18 mouse cellular contexts compared by ENCODE assay signal in the genomic region with DNA sequence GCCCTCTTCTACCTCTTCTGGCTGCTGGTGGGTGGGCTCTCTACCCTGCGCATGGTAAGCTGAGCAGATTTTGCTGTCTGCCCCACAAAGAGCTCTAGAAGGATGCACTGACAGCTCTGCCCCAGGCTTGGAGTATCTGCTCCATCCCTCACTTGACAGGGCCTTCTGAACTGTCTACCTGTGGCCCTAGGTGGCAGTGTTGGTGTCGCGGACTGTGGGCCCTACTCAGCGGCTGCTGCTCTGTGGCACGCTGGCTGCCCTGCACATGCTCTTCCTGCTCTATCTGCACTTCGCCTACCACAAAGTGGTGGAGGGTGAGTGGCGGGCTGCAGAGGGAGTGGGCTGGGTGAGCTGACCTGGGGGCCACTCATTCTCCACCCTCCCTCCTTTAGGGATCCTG. TPM values are rescaled to one million over a fixed set of nuclear protein-coding genes. Genes with fewer than 3 reads are reported as not detected.
A peak's percentile ranks its signal among the peaks of the same experiment; 100 is the strongest.
DNase-seq lines count a peak whose midpoint lies in the region; ATAC-seq and TF ChIP-seq lines count a peak whose summit lies in the region.
"Had no signal": no experiment of that assay in that cellular context is flagged by ENCODE, and none has a peak within 500 bp of the region (broad histone marks: within the 10 kb centered on the region; RNA-seq: fewer than 3 reads in every experiment).

No protein-coding gene starts in this region.

- ATAC-seq in kidney, postnatal 0 days (replicated peaks; ENCODE audit: low FRiP score, low read depth), result no peak
- no peak for ATAC-seq in liver, postnatal 0 days
- ATAC-seq: activated CD4-positive, CD25-positive, alpha-beta regulatory T cell, adult 4 months; inflammation-experienced regulatory T-cells, adult 6 months had no signal

- H3K9ac ChIP-seq in kidney, postnatal 0 days (ENCODE audit: low read depth, low read length), result no peak overlapping the region
- H3K9ac ChIP-seq in liver, postnatal 0 days (replicated peaks), result no peak overlapping the region
- H3K9ac ChIP-seq: embryonic facial prominence, embryonic 15.5 days; forebrain, embryonic 12.5 days; limb, embryonic 13.5 days had no signal

- no peak for DNase-seq in kidney, postnatal 0 days (ENCODE audit: low spot score)
- no peak for DNase-seq in kidney, adult 18-20 months
- peak; percentile 41 for DNase-seq in A20 (ENCODE audit: low read depth, low spot score)
- DNase-seq in liver, postnatal 0 days, result no peak
- DNase-seq in cerebellum, postnatal 25 days, result no peak
- DNase-seq in layer of hippocampus, adult 18-20 months (ENCODE audit: low spot score in 2 of 2), result no peak
- DNase-seq: adrenal gland, postnatal 36 days; heart, postnatal 14 days had no signal

- H3K4me3 ChIP-seq in kidney, postnatal 0 days (replicated peaks; ENCODE audit: low read depth, low read length), result no peak overlapping the region
- H3K4me3 ChIP-seq in E14TG2a.4 (replicated peaks; ENCODE audit: low read length), result no peak overlapping the region
- no peak overlapping the region for H3K4me3 ChIP-seq in liver, postnatal 0 days (ENCODE audit: low read depth, low read length)
- H3K4me3 ChIP-seq: embryonic facial prominence, embryonic 15.5 days; forebrain, embryonic 12.5 days; limb, embryonic 13.5 days; myocyte had no signal

- TF ChIP-seq CTCF in kidney, postnatal 0 days (IDR thresholded peaks at IDR 0.05; ENCODE audit: low read depth), result peak; percentile 15; the same call in 1 of the 2 replicates
- 0 out of 2 replicates have a peak, but pooled peaks have one; percentile 3 for TF ChIP-seq CTCF in E14TG2a.4 (conservative IDR thresholded peaks at IDR 0.05; ENCODE audit: low read length)
- TF ChIP-seq CTCF in liver, postnatal 0 days (IDR thresholded peaks at IDR 0.05; ENCODE audit: low read depth), result peak; percentile 21; the same call in 1 of the 2 replicates

- no peak overlapping the region for H3K4me2 ChIP-seq in kidney, postnatal 0 days (ENCODE audit: low read length)
- H3K4me2 ChIP-seq in liver, postnatal 0 days (ENCODE audit: low read depth, low read length), result no peak overlapping the region
- H3K4me2 ChIP-seq: embryonic facial prominence, embryonic 15.5 days; forebrain, embryonic 12.5 days; limb, embryonic 13.5 days had no signal

- TF ChIP-seq EP300 in liver, postnatal 0 days (IDR thresholded peaks at IDR 0.05; ENCODE audit: low read depth), result no peak

- H3K36me3 ChIP-seq in kidney, postnatal 0 days (ENCODE audit: insufficient read depth, low read length), result peaks cover 20% of the 10 kb centered on the region
- peaks cover 49% of the 10 kb centered on the region for H3K36me3 ChIP-seq in E14TG2a.4 (ENCODE audit: insufficient read depth, low read length)
- H3K36me3 ChIP-seq in liver, postnatal 0 days (replicated peaks; ENCODE audit: insufficient read depth, low read length), result peaks cover 31% of the 10 kb centered on the region

- no peak overlapping the region for H3K27ac ChIP-seq in kidney, postnatal 0 days
- H3K27ac ChIP-seq in liver, postnatal 0 days (ENCODE audit: low read depth), result no peak overlapping the region
- H3K27ac ChIP-seq: embryonic facial prominence, embryonic 15.5 days; forebrain, embryonic 12.5 days; limb, embryonic 13.5 days had no signal

- H3K27me3 ChIP-seq in kidney, postnatal 0 days (ENCODE audit: insufficient read depth, low read length), result 0 out of 2 replicates have a peak, but pooled peaks cover 5% of the 10 kb centered on the region
- peaks cover 25% of the 10 kb centered on the region for H3K27me3 ChIP-seq in E14TG2a.4 (ENCODE audit: insufficient read depth, low read length)
- peaks cover 23% of the 10 kb centered on the region for H3K27me3 ChIP-seq in liver, postnatal 0 days (ENCODE audit: insufficient read depth, low read length)

- WGBS in kidney, postnatal 0 days, result 79% methylated on average over 7 of the region's 7 CpGs
- WGBS in liver, postnatal 0 days (ENCODE audit: insufficient replicate concordance), result 81% methylated on average over 7 of the region's 7 CpGs

- peaks cover 26% of the 10 kb centered on the region; the same call in 1 of the 2 replicates for H3K4me1 ChIP-seq in kidney, postnatal 0 days (replicated peaks; ENCODE audit: insufficient read depth, low read length)
- H3K4me1 ChIP-seq in E14TG2a.4 (replicated peaks; ENCODE audit: low read depth, low read length), result peaks cover 72% of the 10 kb centered on the region
- peaks cover 27% of the 10 kb centered on the region for H3K4me1 ChIP-seq in liver, postnatal 0 days (ENCODE audit: insufficient read depth)

- H3K9me3 ChIP-seq in kidney, postnatal 0 days (replicated peaks; ENCODE audit: low read length), result no peaks in the 10 kb centered on the region
- no peaks in the 10 kb centered on the region for H3K9me3 ChIP-seq in E14TG2a.4 (ENCODE audit: low read length)
- no peaks in the 10 kb centered on the region for H3K9me3 ChIP-seq in liver, postnatal 0 days (ENCODE audit: low read length)
- H3K9me3 ChIP-seq: embryonic facial prominence, embryonic 15.5 days; forebrain, embryonic 12.5 days; limb, embryonic 13.5 days had no signal

RNA-seq across cellular contexts. Expression of a gene that starts 2.2 kb away (rescaled TPM):
- polyA plus RNA-seq in kidney, postnatal 0 days (2015; fragmentation: Nextera tagmentation; extraction: Ambion mirVana), result 0.91 and 0.93 TPM in 2 replicates
- polyA plus RNA-seq in liver, postnatal 0 days (2015; fragmentation: Nextera tagmentation; extraction: Ambion mirVana), result 0.12 TPM in 1 of 2 replicates, not detected in the other
- 10 to 100 TPM; 62.4 to 68.0 TPM for total RNA-seq in layer of hippocampus, adult 18-20 months (2021)
- total RNA-seq: gastrocnemius, adult 8-10 months had no signal

RNA-seq across cellular contexts. Expression of a gene that starts 3.3 kb away (rescaled TPM):
- polyA plus RNA-seq in kidney, postnatal 0 days (2015; fragmentation: Nextera tagmentation; extraction: Ambion mirVana), result 112 and 117 TPM in 2 replicates
- 62.6 and 68.7 TPM in 2 replicates for polyA plus RNA-seq in liver, postnatal 0 days (2015; fragmentation: Nextera tagmentation; extraction: Ambion mirVana)
- total RNA-seq in layer of hippocampus, adult 18-20 months (2021), result 10 to 100 TPM; 85.0 to 99.1 TPM

RNA-seq across cellular contexts. Expression of a gene that starts 3.3 kb away (rescaled TPM):
- 73.5 and 79.4 TPM in 2 replicates for polyA plus RNA-seq in kidney, postnatal 0 days (2015; fragmentation: Nextera tagmentation; extraction: Ambion mirVana)
- polyA plus RNA-seq in liver, postnatal 0 days (2015; fragmentation: Nextera tagmentation; extraction: Ambion mirVana), result 23.9 and 24.8 TPM in 2 replicates
- total RNA-seq in layer of hippocampus, adult 18-20 months (2021), result 10 to 100 TPM; 36.0 to 38.5 TPM

RNA-seq across cellular contexts. Expression of a gene that starts 31.7 kb away (rescaled TPM):
- polyA plus RNA-seq in kidney, postnatal 0 days (2015; fragmentation: Nextera tagmentation; extraction: Ambion mirVana), result 28.2 and 28.4 TPM in 2 replicates
- polyA plus RNA-seq in liver, postnatal 0 days (2015; fragmentation: Nextera tagmentation; extraction: Ambion mirVana), result 5.6 and 6.2 TPM in 2 replicates
- 10 to 100 TPM; 44.1 to 47.2 TPM for total RNA-seq in layer of hippocampus, adult 18-20 months (2021)

RNA-seq across cellular contexts. Expression of a gene that starts 46.0 kb away (rescaled TPM):
- polyA plus RNA-seq in kidney, postnatal 0 days (2015; fragmentation: Nextera tagmentation; extraction: Ambion mirVana), result 0.55 and 0.88 TPM in 2 replicates
- polyA plus RNA-seq in liver, postnatal 0 days (2015; fragmentation: Nextera tagmentation; extraction: Ambion mirVana), result not detected in 2 replicates
- 10 to 100 TPM; 47.4 to 49.0 TPM for total RNA-seq in layer of hippocampus, adult 18-20 months (2021)
- total RNA-seq: megakaryocyte-erythroid progenitor cell, adult 5-6 weeks; MEL had no signal
- polyA plus RNA-seq: activated CD4-positive, CD25-positive, alpha-beta regulatory T cell, adult 4 months; inflammation-experienced regulatory T-cells, adult 6 months had no signal
